Mouse (Mus musculus) neural tube, embryonic 11.5 days (tissue): Measurements from ENCODE around the gene Cpt2. TPM values are rescaled to one million over a fixed set of nuclear protein-coding genes. Genes with fewer than 3 reads are reported as not detected.

Experiments used
- ATAC-seq: fragments of 200-750 bp; cut with Nextera tagmentation; 2 replicates; pipeline ENCODE4 v1.8.0; 2017; ENCODE audit warnings: moderate number of reproducible peaks, mild to moderate bottlenecking, moderate TSS enrichment, moderate library complexity; ENCODE audit not compliant: insufficient read depth, low FRiP score, low TSS enrichment
- DNase-seq: peaks from one replicate; pipeline ENCODE4 v3.0.0-alpha.2; 2015; ENCODE audit warnings: low spot score
- H3K27ac ChIP-seq: fragments of 300-500 bp; sonication (generic); 2 replicates; pipeline ENCODE4 v1.5.1; 2014; ENCODE audit warnings: low read depth, mild to moderate bottlenecking, low read length
- H3K27me3 ChIP-seq: fragments of 300-500 bp; sonication (generic); 2 replicates; pipeline ENCODE4 v1.6.1; 2014; ENCODE audit warnings: mild to moderate bottlenecking, low read length, mixed read lengths; ENCODE audit not compliant: control insufficient read depth, insufficient read depth
- H3K36me3 ChIP-seq: fragments of 300-500 bp; sonication (generic); 2 replicates; pipeline ENCODE4 v1.6.1; 2014; ENCODE audit warnings: mild to moderate bottlenecking, low read length, moderate library complexity, mixed read lengths; ENCODE audit not compliant: control insufficient read depth, insufficient read depth
- H3K4me1 ChIP-seq: fragments of 300-500 bp; sonication (generic); 2 replicates; pipeline ENCODE4 v1.6.1; 2014; ENCODE audit warnings: low read length, mixed read lengths; ENCODE audit not compliant: control insufficient read depth, insufficient read depth
- H3K4me2 ChIP-seq: fragments of 300-500 bp; sonication (generic); 2 replicates; pipeline ENCODE4 v1.6.1; 2014; ENCODE audit warnings: low read depth, mild to moderate bottlenecking, moderate library complexity
- H3K4me3 ChIP-seq: fragments of 300-500 bp; sonication (generic); 2 replicates; pipeline ENCODE4 v1.5.1; 2014; ENCODE audit warnings: low read depth, low read length
- H3K9ac ChIP-seq: fragments of 300-500 bp; sonication (generic); 2 replicates; pipeline ENCODE4 v1.6.1; 2014; ENCODE audit warnings: mild to moderate bottlenecking, low read length
- H3K9me3 ChIP-seq: fragments of 300-500 bp; sonication (generic); 2 replicates; pipeline ENCODE4 v1.6.1; 2016; ENCODE audit warnings: low read length; ENCODE audit not compliant: control insufficient read depth
- WGBS: fragments of 180-500 bp; shearing (Covaris S2); extraction: QIAGEN DNeasy Blood & Tissue Kit; methylation state at CpG from one replicate; pipeline ENCODE4 v1.1.7; 2014; 5-methylcytosine and 5-hydroxymethylcytosine counted together
- polyA plus RNA-seq: library from polyadenylated mRNA; unstranded; fragments of >200 nt; fragmentation: Nextera tagmentation; extraction: Ambion mirVana; gene quantifications from 2 replicates; pipeline ENCODE4 v1.2.1, GENCODE M21; 2014

Cpt2 gene
- polyA plus RNA-seq, 1 experiment from 2014 or later, result 34.8 TPM

- H3K9ac ChIP-seq, result peak within 1 kb of the TSS; percentile 44
- no peaks in the 10 kb centered on the region for H3K9me3 ChIP-seq
- 0 out of 2 replicates have a peak, but pooled peaks cover 4% of the 10 kb centered on the region for H3K4me1 ChIP-seq
- peak within 1 kb of the TSS; percentile 54 for H3K4me3 ChIP-seq
- peak; percentile 97 for DNase-seq
- no peak within 1 kb of the TSS for H3K27ac ChIP-seq
- peak within 1 kb of the TSS; percentile 61 for H3K4me2 ChIP-seq
- ATAC-seq, result peak; percentile 90
- whole genome bisulfite sequencing, result 4% methylated on average over 48 of the region's 48 CpGs
- no peaks in the 10 kb centered on the region for H3K27me3 ChIP-seq
- H3K36me3 ChIP-seq, result peaks cover 4% of the 10 kb centered on the region
These were observed 44.0 kb downstream of the Cpt2 start, which contains the start of gene Magoh for GRCm38 (mm10) chr4:107879254-107880050. Gene Magoh, plus strand, starts transcription at chr4:107879755.

DNA sequence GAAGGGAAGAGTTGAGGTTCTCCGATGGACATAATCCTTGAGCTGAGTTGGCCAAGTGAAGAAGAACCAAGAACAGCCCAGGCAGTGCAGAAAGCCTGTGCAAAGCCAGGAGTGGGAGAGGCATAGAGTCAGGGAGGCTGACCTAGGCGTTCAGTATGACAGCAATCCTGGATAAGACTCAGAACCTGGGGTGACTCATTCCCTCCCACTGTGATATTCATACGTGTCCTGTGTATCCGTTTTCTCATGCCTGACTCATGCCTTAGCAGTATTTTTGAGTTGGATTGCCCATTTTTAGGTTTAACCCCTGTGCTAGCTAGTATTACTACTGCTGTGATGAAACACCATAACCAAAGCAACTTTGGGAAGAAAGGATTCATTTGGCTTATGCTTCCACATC lies 58.5 kb downstream of the Cpt2 start:
- ATAC-seq (no peak), DNase-seq (no peak)
- WGBS, result 84% methylated on average over 4 of the region's 4 CpGs
- Histone ChIP-seq H3K9ac (no peak overlapping the region), H3K36me3 (peaks cover 7% of the 10 kb centered on the region), H3K27me3 (no peaks in the 10 kb centered on the region), H3K4me1 (no peaks in the 10 kb centered on the region), H3K27ac (no peak overlapping the region), H3K9me3 (no peaks in the 10 kb centered on the region), H3K4me3 (no peak overlapping the region), H3K4me2 (no peak overlapping the region)

DNA sequence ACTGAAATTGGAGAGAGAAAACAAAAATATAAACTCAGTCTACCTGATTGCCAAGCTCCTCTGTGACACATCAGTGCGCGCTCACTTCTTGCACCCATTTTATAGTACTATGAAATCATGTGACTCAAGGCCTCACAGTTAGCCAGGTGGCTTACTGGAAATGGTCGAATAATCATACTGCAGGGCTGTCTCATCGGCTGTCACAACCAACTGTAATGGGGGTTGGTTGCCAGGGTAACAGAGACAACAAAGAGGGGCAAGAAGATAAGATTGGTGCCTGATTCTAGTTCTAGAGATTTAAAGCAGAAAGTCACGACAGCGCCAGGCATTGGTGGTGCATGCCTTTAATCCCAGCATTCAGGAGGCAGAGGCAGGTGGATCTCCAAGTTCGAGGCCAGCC lies 64.4 kb downstream of the Cpt2 start:
- Histone ChIP-seq H3K4me3 (no peak overlapping the region), H3K27me3 (no peaks in the 10 kb centered on the region), H3K36me3 (peaks cover 13% of the 10 kb centered on the region), H3K4me2 (no peak overlapping the region), H3K9ac (no peak overlapping the region), H3K9me3 (no peaks in the 10 kb centered on the region), H3K27ac (no peak overlapping the region), H3K4me1 (no peaks in the 10 kb centered on the region)
- ATAC-seq, result no peak
- DNase-seq, result no peak
- 90% methylated on average over 7 of the region's 7 CpGs for WGBS

GRCm38 (mm10) chr4:107856958-107857686 lies 66.3 kb downstream of the Cpt2 start:
- Histone ChIP-seq H3K27me3 (no peaks in the 10 kb centered on the region), H3K27ac (no peak overlapping the region), H3K9me3 (no peaks in the 10 kb centered on the region), H3K4me1 (no peaks in the 10 kb centered on the region), H3K4me2 (no peak overlapping the region), H3K4me3 (no peak overlapping the region), H3K9ac (no peak overlapping the region), H3K36me3 (peaks cover 10% of the 10 kb centered on the region)
- ATAC-seq (no peak), DNase-seq (no peak)
- WGBS, result 86% methylated on average over 11 of the region's 11 CpGs

Other genes starting within 250 kb of the Cpt2 start
- gene Dmrtb1, start 239.4 kb downstream of the Cpt2 start, polyA plus RNA-seq, result 5.8 and 7.1 TPM in 2 replicates
- gene Lrp8, start 121.3 kb downstream of the Cpt2 start, polyA plus RNA-seq, result 25.6 and 27.6 TPM in 2 replicates
- 195 and 208 TPM in 2 replicates for gene Magoh, start 43.9 kb downstream of the Cpt2 start, polyA plus RNA-seq
- 109 and 128 TPM in 2 replicates for gene 0610037L13Rik, start 33.8 kb downstream of the Cpt2 start, polyA plus RNA-seq
- not detected in 2 replicates for gene Slc1a7, start 44.7 kb upstream of the Cpt2 start, polyA plus RNA-seq
- 0.36 and 0.42 TPM in 2 replicates for gene Podn, start 172.8 kb upstream of the Cpt2 start, polyA plus RNA-seq
- gene Scp2, start 221.4 kb upstream of the Cpt2 start, polyA plus RNA-seq, result 202 TPM in 2 replicates
- gene Echdc2, start 241.8 kb upstream of the Cpt2 start, polyA plus RNA-seq, result 15.4 and 16.5 TPM in 2 replicates